Mouse (Mus musculus) thymus, adult 2 months (tissue): ENCODE data around the gene St6galnac3.

Experiments
- CTCF ChIP-seq: fragments of 200-500 bp; IDR thresholded peaks from 2 replicates; pipeline ENCODE4 v1.5.1; 2012; ENCODE audit warnings: mild to moderate bottlenecking, control low read depth, low read length, moderate library complexity, borderline replicate concordance; ENCODE audit not compliant: control insufficient read depth, poor library complexity, insufficient read depth; ENCODE audit errors: extremely low read depth
- POLR2A ChIP-seq: fragments of 200-500 bp; IDR thresholded peaks from 2 replicates; pipeline ENCODE4 v1.6.1; 2012; ENCODE audit warnings: mild to moderate bottlenecking, low read length, control low read depth, moderate library complexity; ENCODE audit not compliant: control insufficient read depth, poor library complexity, insufficient read depth; ENCODE audit errors: extremely low read depth

- TF ChIP-seq POLR2A = no peak
- TF ChIP-seq CTCF = no peak
These were observed 213.8 kb downstream of the St6galnac3 start for GRCm38 (mm10) chr3:153511151-153511580.
